Mouse (Mus musculus) G1E (cell line): Measurements from ENCODE around the gene Pkig. TPM values are rescaled to one million over a fixed set of nuclear protein-coding genes. Genes with fewer than 3 reads are reported as not detected.

Experiments used
- ATAC-seq: 2 replicates; pipeline ENCODE4 v1.8.0; 2016; ENCODE audit warnings: mild to moderate bottlenecking; ENCODE audit not compliant: insufficient number of reproducible peaks, poor library complexity, low FRiP score, severe bottlenecking; ENCODE audit errors: extremely low read depth
- DNase-seq: peaks from one replicate; pipeline ENCODE4 v3.0.0; 2012; ENCODE audit warnings: low spot score
- H3K27me3 ChIP-seq: 2 replicates; pipeline ENCODE4 v1.6.1; 2012; ENCODE audit warnings: mild to moderate bottlenecking, low read length, inconsistent platforms; ENCODE audit not compliant: insufficient read depth
- H3K36me3 ChIP-seq: replicated peaks from 2 replicates; pipeline ENCODE3; 2012; ENCODE audit warnings: mild to moderate bottlenecking, inconsistent platforms
- H3K4me1 ChIP-seq: 2 replicates; pipeline ENCODE4 v1.6.1; 2012; ENCODE audit warnings: low read depth, low read length, inconsistent platforms, mixed read lengths; ENCODE audit not compliant: insufficient read depth
- H3K4me3 ChIP-seq: 2 replicates; pipeline ENCODE4 v1.5.1; 2012; ENCODE audit warnings: low read depth, mild to moderate bottlenecking, inconsistent platforms, low read length, moderate library complexity, mixed read lengths
- H3K9me3 ChIP-seq: replicated peaks from 2 replicates; pipeline ENCODE4 v1.6.1; 2012; ENCODE audit warnings: inconsistent platforms
- CTCF ChIP-seq: IDR thresholded peaks from 2 replicates; pipeline ENCODE4 v1.5.1; 2012; ENCODE audit warnings: low read depth, low read length, inconsistent platforms, mixed read lengths
- GATA1 ChIP-seq: IDR thresholded peaks from 2 replicates; pipeline ENCODE4 v1.6.1; 2012; ENCODE audit warnings: borderline replicate concordance, low read length, inconsistent platforms, mixed read lengths
- GATA2 ChIP-seq: IDR thresholded peaks from 2 replicates; pipeline ENCODE4 v1.6.1; 2012; ENCODE audit warnings: low read depth, low read length, inconsistent platforms, borderline replicate concordance
- POLR2AphosphoS5 ChIP-seq: IDR thresholded peaks from 2 replicates; pipeline ENCODE4 v1.6.1; 2012; ENCODE audit warnings: low read depth, low read length, inconsistent platforms; ENCODE audit not compliant: insufficient replicate concordance
- TAL1 ChIP-seq: conservative IDR thresholded peaks from 2 replicates; pipeline ENCODE4 v1.6.1; 2012; ENCODE audit warnings: low read depth, low read length, inconsistent platforms, mixed read lengths
- polyA plus RNA-seq: library from polyadenylated mRNA; stranded (reverse); fragments of >175 nt; gene quantifications from 2 replicates; pipeline ENCODE4 v1.2.3, GENCODE M21; 2012
- total RNA-seq, 2 experiments: library from RNA; stranded (forward) in 1 of 2; stranded (reverse) in 1 of 2; fragments of 200-1000 nt in 1 of 2; fragments of >200 nt in 1 of 2; fragmentation: Nextera tagmentation in 1 of 2; gene quantifications; 2 replicates each; pipeline ENCODE4 v1.2.3; 2014 to 2017

Gene Pkig
- total and polyA plus RNA-seq, 3 experiments = 28.8 to 166 (median 47.9) TPM

DNA sequence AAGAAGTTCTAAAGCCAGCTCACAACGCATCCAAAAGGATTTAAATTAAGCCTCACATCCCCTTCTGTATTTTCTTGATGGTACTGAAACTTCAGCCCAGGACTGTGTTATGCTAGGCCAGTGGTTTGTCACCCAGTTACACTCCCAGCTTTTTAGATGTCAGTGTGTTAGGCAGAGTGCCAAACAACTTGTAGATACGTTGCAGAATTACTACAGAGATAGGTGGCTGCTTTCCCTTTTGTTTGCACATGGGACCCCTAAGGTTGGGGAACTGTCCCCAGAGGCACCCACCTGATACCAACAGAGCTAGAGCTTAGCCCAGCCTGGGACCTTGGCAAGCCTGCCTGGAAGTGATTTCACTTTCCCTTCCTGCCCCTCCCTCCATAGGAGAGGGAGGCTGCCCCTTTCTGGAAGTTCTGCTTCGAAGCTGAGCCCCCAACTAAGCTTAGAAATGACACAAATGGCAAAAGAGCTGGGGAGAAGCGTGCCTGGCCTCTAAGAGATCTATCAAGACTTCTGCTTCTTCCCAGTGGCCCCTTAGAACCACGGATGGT is 52.5 kb downstream of the Pkig start:
- H3K4me1 ChIP-seq = peaks cover 6% of the 10 kb centered on the region; the same call in 1 of the 2 replicates
- no peak overlapping the region for H3K4me3 ChIP-seq
- ATAC-seq = no peak
- H3K9me3 ChIP-seq = no peaks in the 10 kb centered on the region
- H3K27me3 ChIP-seq = no peaks in the 10 kb centered on the region
- peaks cover 53% of the 10 kb centered on the region for H3K36me3 ChIP-seq
- DNase-seq = no peak
- TF ChIP-seq CTCF (no peak), GATA2 (no peak), GATA1 (no peak), TAL1 (no peak), POLR2AphosphoS5 (no peak)

DNA sequence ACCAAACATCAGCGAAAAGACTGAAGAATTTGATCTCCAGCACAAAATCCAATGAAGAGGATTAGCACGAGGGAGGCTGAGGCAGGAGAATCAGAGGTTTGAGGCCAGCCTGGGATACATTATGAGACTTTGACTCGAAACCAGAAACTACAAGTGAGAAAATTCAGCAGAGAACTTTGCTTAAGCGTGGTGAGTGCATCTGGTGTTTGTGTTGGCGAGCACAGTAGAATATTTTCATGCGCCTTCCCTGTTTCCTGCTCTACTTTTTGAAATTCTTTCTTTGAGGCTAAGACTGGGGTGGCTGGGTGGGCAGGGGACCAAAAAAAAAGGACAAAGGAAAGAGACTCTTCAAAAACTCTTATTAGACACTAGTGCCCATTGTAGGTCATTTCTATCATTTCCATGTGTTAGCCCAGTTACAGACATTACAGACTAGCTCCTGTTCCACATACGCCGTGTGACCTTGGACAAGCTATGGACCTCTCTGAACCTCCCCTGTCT is 53.2 kb downstream of the Pkig start:
- Histone ChIP-seq H3K36me3 (peaks cover 56% of the 10 kb centered on the region), H3K9me3 (no peaks in the 10 kb centered on the region), H3K4me3 (no peak overlapping the region), H3K4me1 (peaks cover 6% of the 10 kb centered on the region; the same call in 1 of the 2 replicates), H3K27me3 (no peaks in the 10 kb centered on the region)
- TF ChIP-seq GATA1 = no peak
- no peak for TF ChIP-seq POLR2AphosphoS5
- TF ChIP-seq CTCF = no peak
- no peak for TF ChIP-seq GATA2
- DNase-seq (no peak), ATAC-seq (no peak)

DNA sequence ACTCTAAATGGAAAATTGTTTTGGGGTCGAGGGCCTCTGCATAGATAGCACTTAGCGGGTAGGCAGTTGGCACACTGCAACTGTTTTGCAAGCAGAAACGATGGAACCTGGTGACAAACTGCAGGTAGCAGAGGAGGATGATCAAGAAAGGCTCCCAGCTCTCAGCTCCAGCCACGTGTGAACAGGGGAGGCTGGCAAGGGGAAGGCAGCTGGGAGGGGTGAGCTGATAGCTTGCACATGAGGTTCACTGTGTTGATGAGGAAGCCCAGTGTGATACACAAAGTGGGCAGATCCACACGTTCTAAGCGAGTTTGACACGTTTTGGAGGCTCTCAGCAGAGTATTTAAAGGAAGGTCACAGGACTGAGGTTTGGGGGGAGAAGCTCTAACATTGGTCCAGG is 54.3 kb downstream of the Pkig start:
- Histone ChIP-seq H3K4me3 (no peak overlapping the region), H3K27me3 (no peaks in the 10 kb centered on the region), H3K9me3 (no peaks in the 10 kb centered on the region), H3K36me3 (peaks cover 64% of the 10 kb centered on the region), H3K4me1 (peaks cover 6% of the 10 kb centered on the region; the same call in 1 of the 2 replicates)
- ATAC-seq (no peak), DNase-seq (no peak)
- TF ChIP-seq GATA2 (no peak), CTCF (no peak), POLR2AphosphoS5 (no peak), TAL1 (no peak), GATA1 (no peak)

DNA sequence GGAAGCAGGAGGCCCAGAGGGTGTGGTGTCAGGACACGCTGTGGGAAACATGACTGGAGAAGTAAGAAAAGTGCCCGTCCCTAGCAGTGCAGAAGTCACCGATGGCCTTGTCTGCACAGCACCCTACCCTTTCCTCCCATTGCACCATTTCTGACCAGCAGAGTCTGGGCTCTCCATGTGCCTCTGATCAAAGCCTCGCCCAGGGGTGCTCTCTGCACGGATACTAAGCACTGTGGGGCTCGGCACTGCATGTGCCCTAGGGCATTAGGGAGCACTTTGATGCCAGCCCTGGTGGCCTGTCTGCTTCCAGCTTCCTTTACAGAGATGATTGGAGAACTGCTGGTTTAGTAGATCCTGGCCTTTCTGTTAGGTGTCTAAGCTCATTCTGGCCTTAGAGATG is 54.7 kb downstream of the Pkig start:
- TF ChIP-seq GATA2 = no peak
- no peak for TF ChIP-seq GATA1
- TF ChIP-seq CTCF = no peak
- no peak for TF ChIP-seq TAL1
- no peak for TF ChIP-seq POLR2AphosphoS5
- Histone ChIP-seq H3K36me3 (peaks cover 64% of the 10 kb centered on the region), H3K27me3 (no peaks in the 10 kb centered on the region), H3K9me3 (no peaks in the 10 kb centered on the region), H3K4me3 (no peak overlapping the region), H3K4me1 (peaks cover 6% of the 10 kb centered on the region; the same call in 1 of the 2 replicates)
- no peak for ATAC-seq
- DNase-seq = no peak

DNA sequence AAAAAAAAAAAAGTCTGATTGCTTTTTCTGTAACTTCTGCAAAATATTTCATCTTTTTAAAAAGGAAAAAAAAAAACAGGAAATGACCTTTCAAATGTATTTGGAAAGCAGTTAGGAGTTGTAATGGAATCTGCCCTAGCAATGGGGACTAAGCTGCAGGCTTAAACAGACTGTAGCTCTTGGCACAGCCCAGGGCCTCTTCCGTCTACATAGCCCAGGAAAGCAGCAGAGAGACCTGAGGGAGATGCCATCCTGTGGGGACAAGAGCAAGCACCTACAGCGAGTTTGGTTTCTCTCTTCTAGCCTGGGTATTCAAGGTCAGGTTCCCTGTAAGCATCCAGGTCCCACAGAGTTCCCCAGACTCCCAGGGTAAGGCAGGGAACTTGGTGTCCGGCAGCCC is 55.2 kb downstream of the Pkig start:
- H3K36me3 ChIP-seq = peaks cover 65% of the 10 kb centered on the region
- no peak overlapping the region for H3K4me3 ChIP-seq
- H3K9me3 ChIP-seq = no peaks in the 10 kb centered on the region
- no peak for TF ChIP-seq POLR2AphosphoS5
- no peak for TF ChIP-seq GATA2
- TF ChIP-seq GATA1 = no peak
- peaks cover 6% of the 10 kb centered on the region; the same call in 1 of the 2 replicates for H3K4me1 ChIP-seq
- no peak for DNase-seq
- H3K27me3 ChIP-seq = no peaks in the 10 kb centered on the region
- no peak for ATAC-seq

DNA sequence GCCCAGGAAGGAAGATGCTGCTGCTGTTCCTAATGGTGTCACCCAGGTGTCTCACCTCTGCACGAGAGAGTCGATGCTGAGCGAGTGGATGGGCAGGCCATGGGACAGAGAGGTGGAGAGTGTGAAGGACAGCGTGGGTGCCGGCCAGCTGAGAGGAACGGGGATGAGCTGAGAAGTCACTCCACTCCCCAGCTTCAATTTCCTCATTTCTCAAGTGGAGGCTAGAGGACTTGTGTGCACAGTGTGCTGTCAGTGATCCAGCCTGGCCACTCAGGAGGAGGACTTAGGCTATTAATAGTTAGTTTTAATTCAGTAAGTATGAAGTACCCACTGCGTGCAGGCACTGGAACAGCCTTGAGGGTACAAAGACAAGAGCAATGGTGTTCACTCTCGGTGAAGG is 58.3 kb downstream of the Pkig start:
- DNase-seq = no peak
- ATAC-seq = no peak
- TF ChIP-seq CTCF (no peak), POLR2AphosphoS5 (no peak)
- Histone ChIP-seq H3K36me3 (peaks cover 72% of the 10 kb centered on the region), H3K27me3 (no peaks in the 10 kb centered on the region), H3K9me3 (no peaks in the 10 kb centered on the region), H3K4me3 (no peak overlapping the region), H3K4me1 (peaks cover 12% of the 10 kb centered on the region)

DNA sequence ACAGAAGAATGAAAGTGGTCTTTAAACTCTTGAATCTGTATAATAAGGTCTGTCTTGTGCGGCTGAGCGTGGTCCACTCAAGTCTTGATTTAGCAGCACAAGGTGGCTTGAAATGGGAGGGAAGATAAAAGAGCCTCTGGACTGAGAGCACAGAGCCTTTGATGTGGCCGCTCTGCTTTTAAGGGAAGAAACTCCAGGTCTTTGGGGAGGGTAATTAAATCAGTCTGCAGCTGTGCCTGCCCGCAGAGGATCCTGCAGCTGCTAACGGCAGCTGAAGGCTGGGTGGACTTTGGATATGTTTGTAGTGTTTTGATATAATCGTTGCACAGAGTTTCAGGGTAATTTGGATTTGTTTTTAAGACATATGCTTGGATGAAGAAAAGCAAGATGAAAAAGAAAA is 58.7 kb downstream of the Pkig start:
- DNase-seq (no peak), ATAC-seq (no peak)
- H3K27me3 ChIP-seq = no peaks in the 10 kb centered on the region
- peaks cover 73% of the 10 kb centered on the region for H3K36me3 ChIP-seq
- H3K4me1 ChIP-seq = peaks cover 12% of the 10 kb centered on the region
- H3K4me3 ChIP-seq = no peak overlapping the region
- TF ChIP-seq POLR2AphosphoS5 (no peak), GATA1 (no peak), CTCF (no peak), TAL1 (no peak), GATA2 (no peak)
- H3K9me3 ChIP-seq = no peaks in the 10 kb centered on the region
